Mouse (Mus musculus): ENCODE measurements around the gene Grin2a. TPM values are rescaled to one million over a fixed set of nuclear protein-coding genes. Genes with fewer than 3 reads are reported as not detected.

Grin2a gene
- polyA plus RNA-seq, 1 experiment = 39.1 TPM

DNA sequence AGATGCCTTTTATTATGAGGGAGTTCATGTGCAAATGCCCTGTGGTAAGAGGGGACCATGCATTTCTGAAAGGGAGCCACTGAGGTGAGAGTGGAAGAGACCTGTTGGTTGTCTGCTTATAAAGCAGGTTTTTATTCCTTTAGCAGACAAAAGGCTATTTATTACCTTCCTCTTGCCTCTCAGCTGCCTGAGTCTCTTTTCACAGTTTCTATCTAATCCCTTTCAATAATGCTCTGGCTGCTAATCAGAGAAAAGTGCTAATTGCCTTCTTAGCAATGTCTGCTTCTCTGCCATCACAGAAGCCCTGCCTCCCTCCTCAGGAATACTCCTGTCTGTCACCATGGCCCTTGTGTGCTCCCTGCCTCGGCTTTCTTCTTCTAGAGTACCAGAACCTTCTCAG, 209.1 kb downstream of the Grin2a start:
- H3K4me3 ChIP-seq (ENCODE audit: insufficient read depth, low read length) = no peak overlapping the region
- peaks cover 10% of the 10 kb centered on the region for H3K4me1 ChIP-seq (ENCODE audit: control insufficient read depth, insufficient read depth, low read length)
- TF ChIP-seq CTCF (IDR thresholded peaks at IDR 0.05; ENCODE audit: extremely low read depth, insufficient read depth, low read length) (no peak), POLR2A (IDR thresholded peaks at IDR 0.05; ENCODE audit: extremely low read depth, insufficient read depth, low read length) (no peak)
- no peak overlapping the region for H3K27ac ChIP-seq (ENCODE audit: insufficient read depth, low read length)

DNA sequence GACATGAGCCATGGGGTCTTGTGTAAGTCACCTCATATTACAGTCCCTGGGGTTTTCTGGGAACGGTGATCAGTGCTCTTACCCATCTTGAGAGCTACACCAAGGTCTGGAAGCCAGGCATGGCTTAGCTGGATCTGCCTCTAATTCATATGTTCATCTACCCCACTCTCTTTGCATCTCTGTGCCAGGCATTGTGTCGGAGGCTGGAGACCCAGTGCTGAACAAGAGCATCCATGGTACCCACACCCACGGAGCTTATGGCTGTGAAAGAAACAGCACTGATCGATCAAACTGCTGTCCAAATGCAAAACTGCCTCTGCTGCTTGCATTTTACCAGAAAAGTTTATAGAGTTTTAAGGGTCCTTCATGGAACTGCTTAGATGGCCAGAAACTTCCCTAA, 209.5 kb downstream of the Grin2a start:
- no peak overlapping the region for H3K4me3 ChIP-seq (ENCODE audit: insufficient read depth, low read length)
- TF ChIP-seq CTCF (IDR thresholded peaks at IDR 0.05; ENCODE audit: extremely low read depth, insufficient read depth, low read length) = no peak
- TF ChIP-seq POLR2A (IDR thresholded peaks at IDR 0.05; ENCODE audit: extremely low read depth, insufficient read depth, low read length) = no peak
- peaks cover 12% of the 10 kb centered on the region for H3K4me1 ChIP-seq (ENCODE audit: control insufficient read depth, insufficient read depth, low read length)
- H3K27ac ChIP-seq (ENCODE audit: insufficient read depth, low read length) = no peak overlapping the region

DNA sequence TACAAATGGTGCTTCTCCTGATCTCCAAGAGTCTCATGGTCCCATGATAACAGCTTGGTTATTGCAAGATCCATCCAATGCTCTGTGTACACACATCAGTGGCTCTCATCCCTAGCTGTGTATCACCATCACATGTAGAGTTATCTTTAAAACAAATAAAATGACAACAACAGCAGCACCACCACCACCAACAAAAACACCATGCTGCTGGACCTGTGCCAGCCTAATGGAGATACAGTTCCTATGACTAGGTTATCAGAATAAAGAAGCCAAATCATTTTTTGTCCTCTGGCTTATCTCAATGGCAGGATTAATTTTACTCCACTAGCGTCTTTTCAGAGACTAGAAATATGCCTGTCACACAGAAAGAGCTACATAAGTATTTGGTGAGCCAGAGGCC, 226.4 kb downstream of the Grin2a start:
- H3K4me3 ChIP-seq (ENCODE audit: insufficient read depth, low read length) = no peak overlapping the region
- H3K27ac ChIP-seq (ENCODE audit: insufficient read depth, low read length) = peak overlapping the region; percentile 69
- no peak for TF ChIP-seq CTCF (IDR thresholded peaks at IDR 0.05; ENCODE audit: extremely low read depth, insufficient read depth, low read length)
- TF ChIP-seq POLR2A (IDR thresholded peaks at IDR 0.05; ENCODE audit: extremely low read depth, insufficient read depth, low read length) = no peak

DNA sequence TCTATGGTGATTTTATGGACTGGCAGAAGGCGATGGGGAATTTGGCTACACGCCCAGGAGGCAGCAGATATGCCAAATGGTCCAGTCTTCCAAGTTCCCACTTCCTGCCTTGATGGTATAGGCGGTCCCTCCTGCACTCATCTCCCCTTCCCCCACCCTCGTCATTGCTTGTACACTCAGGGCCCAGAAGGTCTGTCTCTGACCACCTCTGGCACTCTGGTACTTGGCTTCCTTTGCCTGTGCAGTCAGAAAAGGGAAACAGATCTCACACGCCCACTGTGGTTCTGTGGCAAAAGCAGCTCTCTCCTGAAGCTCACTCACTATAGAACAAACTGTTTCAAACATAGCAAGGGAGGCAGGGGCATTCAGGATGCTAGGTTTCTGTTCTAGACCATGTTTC, 227.0 kb downstream of the Grin2a start:
- Histone ChIP-seq H3K4me3 (ENCODE audit: insufficient read depth, low read length) (no peak overlapping the region), H3K4me1 (ENCODE audit: control insufficient read depth, insufficient read depth, low read length) (peaks cover 11% of the 10 kb centered on the region), H3K27ac (ENCODE audit: insufficient read depth, low read length) (no peak overlapping the region)
- no peak for TF ChIP-seq POLR2A (IDR thresholded peaks at IDR 0.05; ENCODE audit: extremely low read depth, insufficient read depth, low read length)
- TF ChIP-seq CTCF (IDR thresholded peaks at IDR 0.05; ENCODE audit: extremely low read depth, insufficient read depth, low read length) = no peak

More for the DNA sequence above, 226.4 kb downstream of the Grin2a start:
- H3K4me1 ChIP-seq (ENCODE audit: control insufficient read depth, insufficient read depth, low read length) = peaks cover 11% of the 10 kb centered on the region

DNA sequence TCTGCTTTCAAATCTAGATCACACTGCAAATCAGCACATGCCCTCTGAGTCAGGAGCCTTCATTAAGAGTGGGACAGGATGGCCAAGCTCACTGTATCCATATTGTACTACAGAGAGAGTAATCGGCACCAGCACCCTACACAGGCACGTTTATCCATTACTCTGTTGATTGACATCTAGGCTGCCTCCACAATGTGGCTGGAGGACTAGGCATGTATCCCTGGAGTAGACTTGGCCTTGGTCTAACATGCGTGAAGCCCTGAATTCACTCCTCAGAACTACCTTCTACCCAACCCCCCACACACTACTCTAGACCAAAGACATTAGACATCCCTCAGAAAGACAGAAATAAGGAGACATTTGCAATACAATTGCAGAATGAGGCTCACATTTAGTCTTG, 227.4 kb downstream of the Grin2a start:
- Histone ChIP-seq H3K4me3 (ENCODE audit: insufficient read depth, low read length) (no peak overlapping the region), H3K27ac (ENCODE audit: insufficient read depth, low read length) (0 out of 2 replicates have a peak overlapping the region, but pooled peaks have one; percentile 0), H3K4me1 (ENCODE audit: control insufficient read depth, insufficient read depth, low read length) (peaks cover 11% of the 10 kb centered on the region)
- no peak for TF ChIP-seq CTCF (IDR thresholded peaks at IDR 0.05; ENCODE audit: extremely low read depth, insufficient read depth, low read length)
- TF ChIP-seq POLR2A (IDR thresholded peaks at IDR 0.05; ENCODE audit: extremely low read depth, insufficient read depth, low read length) = no peak

DNA sequence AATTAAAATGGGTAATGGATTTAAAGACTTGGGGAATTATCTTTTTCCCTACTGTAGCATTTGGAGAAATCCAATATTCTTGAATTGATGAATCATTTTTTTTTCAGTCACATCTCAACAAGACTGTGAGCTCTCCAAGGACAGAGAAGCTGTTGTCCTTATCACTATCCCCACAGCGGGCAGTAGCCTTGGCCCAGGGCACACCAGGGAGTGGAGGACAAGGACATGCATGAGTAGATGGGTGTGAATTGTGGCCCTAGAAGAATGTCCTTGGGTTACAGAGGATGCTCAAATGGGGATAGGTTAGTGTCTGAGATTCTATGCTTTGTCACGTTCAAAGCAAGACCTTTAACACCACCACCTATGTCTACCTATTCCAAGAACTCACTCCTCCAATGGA, 231.3 kb downstream of the Grin2a start:
- Histone ChIP-seq H3K27ac (ENCODE audit: insufficient read depth, low read length) (no peak overlapping the region), H3K4me1 (ENCODE audit: control insufficient read depth, insufficient read depth, low read length) (peaks cover 6% of the 10 kb centered on the region), H3K4me3 (ENCODE audit: insufficient read depth, low read length) (no peak overlapping the region)
- TF ChIP-seq POLR2A (IDR thresholded peaks at IDR 0.05; ENCODE audit: extremely low read depth, insufficient read depth, low read length) (no peak), CTCF (IDR thresholded peaks at IDR 0.05; ENCODE audit: extremely low read depth, insufficient read depth, low read length) (no peak)

DNA sequence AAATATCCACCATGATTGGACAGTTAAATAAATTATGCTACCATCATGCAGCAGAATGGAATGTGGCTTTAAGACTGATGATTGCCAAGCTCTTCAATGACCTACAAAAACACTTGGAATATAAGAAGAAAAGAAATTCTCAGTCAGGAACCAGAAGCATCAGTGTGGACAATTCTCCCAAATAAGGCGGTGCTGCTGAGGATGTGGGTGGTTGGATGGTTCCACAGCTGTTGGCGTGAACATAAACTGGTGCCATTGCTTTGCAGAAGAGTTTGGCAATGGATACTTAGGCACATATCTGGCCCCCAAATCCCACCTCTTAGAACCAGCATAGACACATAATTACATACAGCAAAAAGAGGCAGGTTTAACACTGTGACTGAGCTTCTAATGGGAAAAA, 235.0 kb downstream of the Grin2a start:
- Histone ChIP-seq H3K27ac (ENCODE audit: insufficient read depth, low read length) (no peak overlapping the region), H3K4me3 (ENCODE audit: insufficient read depth, low read length) (no peak overlapping the region), H3K4me1 (ENCODE audit: control insufficient read depth, insufficient read depth, low read length) (peaks cover 20% of the 10 kb centered on the region)
- TF ChIP-seq CTCF (IDR thresholded peaks at IDR 0.05; ENCODE audit: extremely low read depth, insufficient read depth, low read length) (no peak), POLR2A (IDR thresholded peaks at IDR 0.05; ENCODE audit: extremely low read depth, insufficient read depth, low read length) (no peak)

DNA sequence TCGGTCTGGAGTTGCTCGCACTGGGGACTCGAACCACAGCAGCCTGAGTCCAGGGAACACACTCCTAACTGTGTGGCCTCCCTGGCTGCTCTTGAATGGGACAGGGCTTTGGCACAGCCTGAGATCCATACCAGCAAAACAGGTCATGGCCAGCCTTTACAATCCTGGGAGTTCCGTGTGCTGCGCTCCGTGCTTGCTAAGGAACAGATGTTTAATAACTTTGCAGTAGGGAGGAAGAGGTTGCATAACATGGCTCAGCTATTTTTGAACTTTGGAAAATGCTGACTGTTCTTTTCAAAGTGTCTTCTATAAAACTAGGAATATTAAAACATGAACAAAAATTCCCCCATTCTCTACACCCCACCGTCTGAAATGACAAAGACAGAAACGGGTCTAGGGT, 238.5 kb downstream of the Grin2a start:
- Histone ChIP-seq H3K4me1 (ENCODE audit: control insufficient read depth, insufficient read depth, low read length) (peaks cover 23% of the 10 kb centered on the region), H3K27ac (ENCODE audit: insufficient read depth, low read length) (no peak overlapping the region)
- no peak for TF ChIP-seq CTCF (IDR thresholded peaks at IDR 0.05; ENCODE audit: extremely low read depth, insufficient read depth, low read length)
- TF ChIP-seq POLR2A (IDR thresholded peaks at IDR 0.05; ENCODE audit: extremely low read depth, insufficient read depth, low read length) = no peak

DNA sequence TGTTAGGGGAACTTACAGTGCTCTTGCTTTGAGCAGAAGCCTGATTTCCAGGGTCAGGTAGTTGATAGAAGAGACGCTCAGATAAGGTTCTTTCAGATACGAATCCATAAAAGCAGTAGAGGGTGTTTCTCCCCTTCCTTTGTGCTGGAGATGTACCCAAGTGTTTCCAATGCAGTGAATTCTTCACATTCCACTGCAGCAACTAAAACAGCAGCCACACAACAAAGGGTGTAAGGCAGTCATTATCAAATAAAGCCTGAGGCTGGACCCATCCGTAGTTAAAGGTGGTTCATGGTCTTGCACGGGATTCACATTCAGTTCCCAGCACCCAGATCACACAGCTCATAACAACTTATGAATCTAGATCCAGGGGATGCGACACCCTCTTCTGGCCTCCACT, 241.3 kb downstream of the Grin2a start:
- Histone ChIP-seq H3K27ac (ENCODE audit: insufficient read depth, low read length) (no peak overlapping the region), H3K4me1 (ENCODE audit: control insufficient read depth, insufficient read depth, low read length) (peaks cover 21% of the 10 kb centered on the region), H3K4me3 (ENCODE audit: insufficient read depth, low read length) (no peak overlapping the region)
- TF ChIP-seq POLR2A (IDR thresholded peaks at IDR 0.05; ENCODE audit: extremely low read depth, insufficient read depth, low read length) (no peak), CTCF (IDR thresholded peaks at IDR 0.05; ENCODE audit: extremely low read depth, insufficient read depth, low read length) (no peak)

More for the DNA sequence above, 238.5 kb downstream of the Grin2a start:
- no peak overlapping the region for H3K4me3 ChIP-seq (ENCODE audit: insufficient read depth, low read length)

DNA sequence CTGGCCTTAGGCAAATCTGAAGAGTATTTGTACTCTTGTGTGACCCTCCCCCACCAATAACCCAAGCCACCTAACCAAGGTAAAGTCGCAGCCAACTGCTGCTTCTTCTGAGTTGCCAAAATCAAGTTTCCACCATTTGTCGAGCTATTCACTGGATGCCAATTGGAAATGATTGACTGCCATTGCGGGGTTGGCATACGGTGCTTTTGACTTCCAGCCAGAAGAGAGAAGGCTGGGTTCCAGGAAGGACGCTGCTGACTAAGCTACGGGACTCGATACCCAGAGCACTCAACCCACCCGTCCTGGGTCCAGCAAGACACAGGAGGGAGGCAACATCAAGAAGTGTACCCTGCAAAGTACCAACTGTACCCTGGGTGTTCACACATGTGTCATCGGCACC, 242.3 kb downstream of the Grin2a start:
- TF ChIP-seq CTCF (IDR thresholded peaks at IDR 0.05; ENCODE audit: extremely low read depth, insufficient read depth, low read length) (no peak), POLR2A (IDR thresholded peaks at IDR 0.05; ENCODE audit: extremely low read depth, insufficient read depth, low read length) (no peak)
- 0 out of 2 replicates have a peak overlapping the region, but pooled peaks have one; percentile 1 for H3K27ac ChIP-seq (ENCODE audit: insufficient read depth, low read length)
- peaks cover 17% of the 10 kb centered on the region for H3K4me1 ChIP-seq (ENCODE audit: control insufficient read depth, insufficient read depth, low read length)
- no peak overlapping the region for H3K4me3 ChIP-seq (ENCODE audit: insufficient read depth, low read length)
